ENCODE assay signal across 22 mouse cellular contexts in genomic region chr11:3344916-3345315, GRCm38 (mm10). TPM values are rescaled to one million over a fixed set of nuclear protein-coding genes. Genes with fewer than 3 reads are reported as not detected.
DNase-seq lines count a peak whose midpoint lies in the region; ATAC-seq and TF ChIP-seq lines count a peak whose summit lies in the region.
"Had no signal": no experiment of that assay in that cellular context is flagged by ENCODE, and none has a peak within 500 bp of the region (broad histone marks: within the 10 kb centered on the region; RNA-seq: fewer than 3 reads in every experiment).

No protein-coding gene starts in this region.

- H3K36me3 ChIP-seq in thymus, adult 2 months (ENCODE audit: control insufficient read depth, insufficient read depth, low read length): peaks cover 38% of the 10 kb centered on the region

- peak; percentile 79 for ATAC-seq in inflammation-experienced regulatory T-cells, adult 6 months
- ATAC-seq: forebrain, embryonic 14.5 days; hindbrain, postnatal 0 days; intestine, embryonic 16.5 days had no signal

- 94% methylated on average over 3 of the region's 3 CpGs for WGBS in thymus, adult 2 months

- intact Hi-C loops in gastrocnemius, adult 2 months (cut with DNase I): loop anchor here (5.0 kb wide), 3 partner anchors 42 to 167 kb away; partner anchors contain the start of genes Limk2 and Selenom

- no peaks in the 10 kb centered on the region for H3K27me3 ChIP-seq in thymus, adult 2 months (ENCODE audit: control insufficient read depth, insufficient read depth, low read length)
- H3K27me3 ChIP-seq: embryonic facial prominence, embryonic 15.5 days; hindbrain, embryonic 13.5 days had no signal

- H3K4me3 ChIP-seq in gastrocnemius, adult 2 months: no peak overlapping the region
- no peak overlapping the region for H3K4me3 ChIP-seq in thymus, adult 2 months (ENCODE audit: control insufficient read depth, insufficient read depth, low read length)
- H3K4me3 ChIP-seq: embryonic facial prominence, embryonic 15.5 days; erythroblast, embryonic 14.5 days; forebrain, embryonic 10.5 days; heart, embryonic 10.5 days; hindbrain, embryonic 13.5 days had no signal

- H3K27ac ChIP-seq in gastrocnemius, adult 2 months: no peak overlapping the region
- H3K27ac ChIP-seq in thymus, adult 2 months (ENCODE audit: control insufficient read depth, insufficient read depth, low read length): peak overlapping the region; percentile 27
- H3K27ac ChIP-seq: embryonic facial prominence, embryonic 15.5 days; forebrain, embryonic 10.5 days; heart, embryonic 10.5 days; hindbrain, embryonic 13.5 days; hindbrain, postnatal 0 days had no signal

- H3K4me1 ChIP-seq in thymus, adult 2 months (replicated peaks; ENCODE audit: control insufficient read depth, insufficient read depth, low read length): peaks cover 37% of the 10 kb centered on the region

- TF ChIP-seq CTCF in gastrocnemius, adult 2 months (IDR thresholded peaks at IDR 0.05): no peak
- no peak for TF ChIP-seq CTCF in thymus, adult 2 months (IDR thresholded peaks at IDR 0.05; ENCODE audit: borderline replicate concordance, control insufficient read depth, extremely low read depth, insufficient read depth, low read length, poor library complexity)

- DNase-seq in gastrocnemius, adult 2 months: peak; percentile 16
- DNase-seq in gastrocnemius, postnatal 10 days: no peak
- DNase-seq in thymus, adult 2 months: no peak
- DNase-seq in thymus, postnatal 10 days (ENCODE audit: low spot score in 2 of 2): no peak
- DNase-seq in CD8-positive naive resting alpha-beta T cell, adult 2 months (ENCODE audit: low read depth in 2 of 2, low spot score in 2 of 2): peak; percentile 74 to 79
- no peak for DNase-seq in adrenal gland, adult (ENCODE audit: inconsistent age in 2 of 2, low spot score in 1 of 2)
- no peak for DNase-seq in cerebellum, adult 9-10 months
- DNase-seq: adrenal gland, adult 8-10 months; adrenal gland, postnatal 36 days; cerebellum, adult 2 months; embryo, embryonic 11 days; gastrocnemius, postnatal 25 days; heart, postnatal 10 days had no signal

- TF ChIP-seq POLR2A in thymus, adult 2 months (IDR thresholded peaks at IDR 0.05; ENCODE audit: control insufficient read depth, extremely low read depth, insufficient read depth, low read length, poor library complexity): no peak

RNA-seq across cellular contexts. Expression of gene Pik3ip1, which starts 14.7 kb away (rescaled TPM):
- total RNA-seq in gastrocnemius, adult 2 months (2021): 10 to 100 TPM; 17.7 to 21.7 TPM
- total RNA-seq in gastrocnemius, postnatal 10 days (2021): 10 to 100 TPM; 11.0 to 15.8 TPM
- polyA plus RNA-seq in thymus, adult 2 months (2012; rRNA removed): 151 and 153 TPM in 2 replicates
- polyA plus RNA-seq in inflammation-experienced regulatory T-cells, adult 6 months (2017; shearing (Covaris generic)): 10 to 100 TPM; 11.5 to 59.1 (median 35.3) TPM

RNA-seq across cellular contexts. Expression of gene Patz1, which starts 56.2 kb away (rescaled TPM):
- 10 to 100 TPM; 11.9 to 17.2 TPM for total RNA-seq in gastrocnemius, adult 2 months (2021)
- total RNA-seq in gastrocnemius, postnatal 10 days (2021): 10 to 100 TPM; 19.5 to 21.0 TPM
- 216 and 243 TPM in 2 replicates for polyA plus RNA-seq in thymus, adult 2 months (2012; rRNA removed)
- 10 to 100 TPM; 15.5 to 19.6 (median 16.0) TPM for polyA plus RNA-seq in inflammation-experienced regulatory T-cells, adult 6 months (2017; shearing (Covaris generic))

Comparison
In these comparisons a context has a peak if more than half of its experiments do, and no peak if none do; other contexts are left out.
1. DNase-seq: peak in gastrocnemius, adult 2 months (single experiment) and CD8-positive naive resting alpha-beta T cell, adult 2 months (2 of 2); none in gastrocnemius, postnatal 10 days (single experiment), thymus, adult 2 months (single experiment), thymus, postnatal 10 days (0 of 2), adrenal gland, adult (0 of 2) and cerebellum, adult 9-10 months (single experiment).